Mouse (Mus musculus): Measurements from ENCODE around the gene Cntnap5a. TPM values are rescaled to one million over a fixed set of nuclear protein-coding genes. Genes with fewer than 3 reads are reported as not detected.

Cntnap5a gene
- polyA plus RNA-seq, 2 experiments: not detected

DNA sequence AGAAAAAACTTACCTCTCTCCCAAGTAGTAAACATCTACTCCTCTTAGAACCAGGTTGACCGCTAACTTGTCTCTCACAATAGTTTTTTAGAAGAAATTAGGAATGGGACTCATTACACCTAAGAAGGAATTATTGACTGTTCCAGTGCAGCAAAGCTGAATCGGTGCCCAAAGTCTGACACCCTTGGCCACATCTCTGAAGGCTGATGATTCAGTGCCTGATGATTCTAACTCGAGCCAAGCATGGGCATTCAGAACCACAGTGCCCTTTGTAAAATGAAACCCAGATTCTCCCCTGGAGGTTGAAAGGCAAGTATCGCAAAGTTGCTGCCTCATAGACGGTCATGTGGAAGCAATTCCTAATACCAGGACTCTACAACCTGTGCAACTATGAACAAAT is 58.0 kb downstream of the Cntnap5a start:
- TF ChIP-seq CTCF (IDR thresholded peaks at IDR 0.05; ENCODE audit: low read depth) (no peak), EP300 (IDR thresholded peaks at IDR 0.05; ENCODE audit: low read depth) (no peak)
- DNase-seq (ENCODE audit: low read depth in 3 of 3, low spot score in 3 of 3): no peak

DNA sequence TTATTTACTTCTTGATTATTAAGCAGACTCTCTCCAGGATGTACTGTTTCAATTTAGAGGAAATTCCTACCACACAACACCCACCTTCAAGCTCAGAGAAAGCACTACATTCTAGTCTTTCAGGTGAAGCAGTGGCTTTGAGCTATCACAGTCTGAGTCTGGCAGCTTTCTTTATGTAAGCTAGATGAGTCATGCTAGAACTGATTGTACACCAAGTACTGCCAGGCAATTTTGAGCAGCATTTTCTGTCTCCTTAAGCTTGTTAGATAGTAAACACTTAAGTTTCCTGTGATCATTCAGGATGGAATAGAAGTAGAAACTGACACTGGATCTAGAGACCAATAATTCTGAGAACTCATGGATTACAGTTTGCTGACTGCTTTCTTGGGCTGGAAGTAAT is 61.0 kb downstream of the Cntnap5a start:
- Histone ChIP-seq H3K4me3 (ENCODE audit: insufficient read depth in 1 of 2, low read depth in 2 of 2, low read length in 2 of 2) (no peak overlapping the region), H3K4me1 (replicated peaks; ENCODE audit: control insufficient read depth in 2 of 2, insufficient read depth in 2 of 2, low read length in 1 of 2) (no peaks in the 10 kb centered on the region), H3K27ac (no peak overlapping the region), H3K9me3 (ENCODE audit: control insufficient read depth, low read length) (no peaks in the 10 kb centered on the region), H3K27me3 (ENCODE audit: control insufficient read depth, insufficient read depth, low read length) (no peaks in the 10 kb centered on the region), H3K36me3 (replicated peaks; ENCODE audit: control insufficient read depth, insufficient read depth, low read depth) (no peaks in the 10 kb centered on the region), H3K9ac (replicated peaks) (no peak overlapping the region), H3K4me2 (ENCODE audit: low read depth) (no peak overlapping the region)
- ATAC-seq (ENCODE audit: insufficient read depth): no peak
- TF ChIP-seq CTCF (IDR thresholded peaks at IDR 0.05; ENCODE audit: low read depth) (no peak), EP300 (IDR thresholded peaks at IDR 0.05; ENCODE audit: low read depth) (no peak)
- no peak for DNase-seq (ENCODE audit: low read depth in 3 of 3, low spot score in 3 of 3)

More for the DNA sequence above, 58.0 kb downstream of the Cntnap5a start:
- no peaks in the 10 kb centered on the region for H3K36me3 ChIP-seq (replicated peaks; ENCODE audit: control insufficient read depth, insufficient read depth, low read depth)
- H3K27ac ChIP-seq: no peak overlapping the region
- no peaks in the 10 kb centered on the region for H3K4me1 ChIP-seq (replicated peaks; ENCODE audit: control insufficient read depth in 2 of 2, insufficient read depth in 2 of 2, low read length in 1 of 2)
- 65% methylated on average over 5 of the region's 5 CpGs for WGBS (ENCODE audit: insufficient replicate concordance)
- H3K27me3 ChIP-seq (ENCODE audit: control insufficient read depth, insufficient read depth, low read length): no peaks in the 10 kb centered on the region
- no peak overlapping the region for H3K9ac ChIP-seq (replicated peaks)
- no peak for ATAC-seq (ENCODE audit: insufficient read depth)
- no peak overlapping the region for H3K4me3 ChIP-seq (ENCODE audit: insufficient read depth in 1 of 2, low read depth in 2 of 2, low read length in 2 of 2)
- no peak overlapping the region for H3K4me2 ChIP-seq (ENCODE audit: low read depth)
- H3K9me3 ChIP-seq (ENCODE audit: control insufficient read depth, low read length): no peaks in the 10 kb centered on the region

DNA sequence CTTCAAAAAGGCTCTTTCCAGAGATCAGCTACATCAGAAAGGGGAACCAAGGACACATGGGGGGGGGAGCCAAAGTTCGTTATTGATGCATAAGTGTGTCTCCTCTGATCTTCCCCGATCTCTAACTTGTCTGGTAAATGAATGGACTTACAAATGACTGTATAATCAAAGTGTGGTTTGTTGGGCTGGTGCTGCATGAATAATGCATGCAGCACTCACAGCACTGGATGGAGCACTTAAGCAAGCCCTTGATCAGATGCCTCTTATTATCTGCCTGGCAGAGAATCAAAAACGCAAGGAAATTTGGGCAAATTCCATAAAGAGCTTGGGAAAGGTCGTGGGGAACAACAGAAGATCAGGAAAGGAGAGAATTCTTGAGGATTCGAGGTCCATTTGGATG is 100.2 kb downstream of the Cntnap5a start:
- H3K4me1 ChIP-seq (replicated peaks; ENCODE audit: control insufficient read depth in 2 of 2, insufficient read depth in 2 of 2, low read length in 1 of 2): no peaks in the 10 kb centered on the region
- H3K9me3 ChIP-seq (ENCODE audit: control insufficient read depth, low read length): no peaks in the 10 kb centered on the region; the same call in 1 of the 2 replicates
- no peaks in the 10 kb centered on the region for H3K27me3 ChIP-seq (ENCODE audit: control insufficient read depth, insufficient read depth, low read length)
- no peak for TF ChIP-seq EP300 (IDR thresholded peaks at IDR 0.05; ENCODE audit: low read depth)
- no peak for TF ChIP-seq CTCF (IDR thresholded peaks at IDR 0.05; ENCODE audit: low read depth)
- H3K27ac ChIP-seq: no peak overlapping the region
- H3K9ac ChIP-seq (replicated peaks): no peak overlapping the region
- 38% methylated on average over 5 of the region's 5 CpGs for WGBS (ENCODE audit: insufficient replicate concordance)
- H3K4me3 ChIP-seq (ENCODE audit: insufficient read depth in 1 of 2, low read depth in 2 of 2, low read length in 2 of 2): no peak overlapping the region
- ATAC-seq (ENCODE audit: insufficient read depth) (no peak), DNase-seq (ENCODE audit: low read depth in 3 of 3, low spot score in 3 of 3) (no peak)
- no peaks in the 10 kb centered on the region for H3K36me3 ChIP-seq (replicated peaks; ENCODE audit: control insufficient read depth, insufficient read depth, low read depth)
- no peak overlapping the region for H3K4me2 ChIP-seq (ENCODE audit: low read depth)

DNA sequence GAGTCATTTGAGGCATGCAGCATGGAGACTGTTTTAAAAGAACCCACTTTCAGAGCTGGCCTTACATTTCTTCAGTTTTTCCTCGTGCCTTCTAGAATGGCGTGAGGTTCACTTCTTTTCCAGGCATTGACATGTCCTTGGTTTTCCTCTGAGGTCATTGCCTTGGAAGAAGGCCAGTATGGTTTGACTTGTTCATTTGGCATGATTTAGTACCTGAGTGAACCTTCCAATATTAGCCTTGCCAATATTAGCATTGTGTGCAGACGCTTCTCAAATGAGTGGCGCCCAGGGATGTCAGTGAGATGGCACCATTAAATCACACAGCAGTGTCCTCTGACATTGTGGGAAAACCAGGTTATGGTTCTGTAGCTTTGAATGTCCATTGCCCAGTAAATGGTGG is 158.0 kb downstream of the Cntnap5a start:
- H3K27me3 ChIP-seq (ENCODE audit: control insufficient read depth, insufficient read depth, low read length): no peaks in the 10 kb centered on the region
- ATAC-seq (ENCODE audit: insufficient read depth) (no peak), DNase-seq (ENCODE audit: low read depth in 3 of 3, low spot score in 3 of 3) (no peak)
- H3K27ac ChIP-seq: no peak overlapping the region
- no peaks in the 10 kb centered on the region for H3K36me3 ChIP-seq (replicated peaks; ENCODE audit: control insufficient read depth, insufficient read depth, low read depth)
- no peaks in the 10 kb centered on the region for H3K9me3 ChIP-seq (ENCODE audit: control insufficient read depth, low read length)
- H3K9ac ChIP-seq (replicated peaks): no peak overlapping the region
- no peak overlapping the region for H3K4me2 ChIP-seq (ENCODE audit: low read depth)
- no peaks in the 10 kb centered on the region for H3K4me1 ChIP-seq (replicated peaks; ENCODE audit: control insufficient read depth in 2 of 2, insufficient read depth in 2 of 2, low read length in 1 of 2)
- no peak overlapping the region for H3K4me3 ChIP-seq (ENCODE audit: insufficient read depth in 1 of 2, low read depth in 2 of 2, low read length in 2 of 2)
- TF ChIP-seq CTCF (IDR thresholded peaks at IDR 0.05; ENCODE audit: low read depth) (no peak), EP300 (IDR thresholded peaks at IDR 0.05; ENCODE audit: low read depth) (no peak)
- 71% methylated on average over 4 of the region's 4 CpGs for WGBS (ENCODE audit: insufficient replicate concordance)

DNA sequence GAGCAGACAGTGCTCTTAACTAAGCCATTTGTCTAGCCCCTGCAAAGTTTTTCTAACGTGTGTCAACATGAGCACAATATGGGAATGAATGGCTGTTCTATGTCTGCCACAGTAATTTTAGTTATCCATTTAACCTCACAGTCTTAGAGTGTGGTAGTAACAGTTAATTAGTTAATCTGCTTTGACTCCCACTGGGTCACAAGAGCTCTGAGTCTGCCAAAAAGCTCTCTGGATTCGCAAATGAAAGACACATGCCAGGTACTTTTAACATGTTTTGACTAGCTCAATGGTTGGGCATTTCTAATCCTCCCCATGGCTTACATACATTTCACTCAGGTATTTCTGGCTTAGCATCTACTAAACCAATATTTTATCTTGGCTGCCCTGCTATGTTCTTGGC is 163.0 kb downstream of the Cntnap5a start:
- no peak for DNase-seq (ENCODE audit: low read depth in 3 of 3, low spot score in 3 of 3)
- no peaks in the 10 kb centered on the region for H3K4me1 ChIP-seq (replicated peaks; ENCODE audit: control insufficient read depth in 2 of 2, insufficient read depth in 2 of 2, low read length in 1 of 2)

More for the DNA sequence above, 163.0 kb downstream of the Cntnap5a start:
- Histone ChIP-seq H3K9me3 (ENCODE audit: control insufficient read depth, low read length) (no peaks in the 10 kb centered on the region), H3K36me3 (replicated peaks; ENCODE audit: control insufficient read depth, insufficient read depth, low read depth) (no peaks in the 10 kb centered on the region), H3K27ac (no peak overlapping the region), H3K4me3 (ENCODE audit: insufficient read depth in 1 of 2, low read depth in 2 of 2, low read length in 2 of 2) (no peak overlapping the region), H3K4me2 (ENCODE audit: low read depth) (no peak overlapping the region), H3K27me3 (ENCODE audit: control insufficient read depth, insufficient read depth, low read length) (no peaks in the 10 kb centered on the region), H3K9ac (replicated peaks) (no peak overlapping the region)
- TF ChIP-seq EP300 (IDR thresholded peaks at IDR 0.05; ENCODE audit: low read depth) (no peak), CTCF (IDR thresholded peaks at IDR 0.05; ENCODE audit: low read depth) (no peak)
- ATAC-seq (ENCODE audit: insufficient read depth): no peak
- WGBS (ENCODE audit: insufficient replicate concordance): 40% methylated on average over 2 of the region's 2 CpGs
